Mouse (Mus musculus) liver, adult (tissue): ENCODE results near the gene Plekhg2.

Source experiments
- GATA4 ChIP-seq: IDR thresholded peaks from 2 replicates; pipeline ENCODE4 v1.6.1; 2014; ENCODE audit warnings: mild to moderate bottlenecking, low read length; ENCODE audit not compliant: insufficient replicate concordance

Gene Plekhg2

GRCm38 (mm10) chr7:28386462-28386861 is 14.1 kb upstream of the Plekhg2 start:
- no peak for TF ChIP-seq GATA4

- TF ChIP-seq GATA4: no peak
These were observed 13.6 kb upstream of the Plekhg2 start for GRCm38 (mm10) chr7:28386007-28386406.

- TF ChIP-seq GATA4: no peak
These were observed 12.8 kb upstream of the Plekhg2 start for GRCm38 (mm10) chr7:28385196-28385595.

GRCm38 (mm10) chr7:28384162-28384561 is 11.8 kb upstream of the Plekhg2 start:
- TF ChIP-seq GATA4: no peak

- TF ChIP-seq GATA4: no peak
These were observed 11.2 kb upstream of the Plekhg2 start for GRCm38 (mm10) chr7:28383606-28384005.

- TF ChIP-seq GATA4: peak; percentile 96
These were observed 10.6 kb upstream of the Plekhg2 start for GRCm38 (mm10) chr7:28382981-28383396.

GRCm38 (mm10) chr7:28382347-28382951 is 10.1 kb upstream of the Plekhg2 start:
- no peak; the same call in 1 of the 2 replicates for TF ChIP-seq GATA4

- no peak for TF ChIP-seq GATA4
These were observed 9.5 kb upstream of the Plekhg2 start for GRCm38 (mm10) chr7:28381938-28382337.

- no peak for TF ChIP-seq GATA4
These were observed 8.8 kb upstream of the Plekhg2 start for GRCm38 (mm10) chr7:28381017-28381790.

GRCm38 (mm10) chr7:28380237-28381016 is 8.0 kb upstream of the Plekhg2 start, which contains the start of gene Zfp36:
Gene Zfp36 (minus strand): TSS chr7:28380253.
- TF ChIP-seq GATA4: no peak

GRCm38 (mm10) chr7:28378769-28379651 is 6.6 kb upstream of the Plekhg2 start:
- peak; percentile 71; the same call in 1 of the 2 replicates for TF ChIP-seq GATA4

- no peak for TF ChIP-seq GATA4
These were observed 5.8 kb upstream of the Plekhg2 start for GRCm38 (mm10) chr7:28378066-28378690.

- no peak for TF ChIP-seq GATA4
These were observed 5.0 kb upstream of the Plekhg2 start for GRCm38 (mm10) chr7:28377190-28378065.
